Mouse (Mus musculus): ENCODE measurements around the gene Klhl18. TPM values are rescaled to one million over a fixed set of nuclear protein-coding genes. Genes with fewer than 3 reads are reported as not detected.

Klhl18 gene
- polyA plus RNA-seq, 1 experiment from 2014 or later: 5.8 TPM

GRCm38 (mm10) chr9:110400650-110401049, 75.8 kb downstream of the Klhl18 start:
- no peak for ATAC-seq (replicated peaks; ENCODE audit: low FRiP score, low read depth)
- Histone ChIP-seq H3K36me3 (ENCODE audit: insufficient read depth, low read length) (peaks cover 12% of the 10 kb centered on the region; the same call in 1 of the 2 replicates), H3K27ac (no peak overlapping the region), H3K4me3 (replicated peaks; ENCODE audit: low read depth, low read length) (no peak overlapping the region), H3K4me1 (replicated peaks; ENCODE audit: insufficient read depth, low read length) (no peaks in the 10 kb centered on the region), H3K4me2 (ENCODE audit: low read length) (no peak overlapping the region), H3K9me3 (replicated peaks; ENCODE audit: low read length) (no peaks in the 10 kb centered on the region), H3K27me3 (ENCODE audit: insufficient read depth, low read length) (no peaks in the 10 kb centered on the region), H3K9ac (ENCODE audit: low read depth, low read length) (no peak overlapping the region)
- no peak for TF ChIP-seq CTCF (IDR thresholded peaks at IDR 0.05; ENCODE audit: low read depth)
- WGBS: 62% methylated on average over 5 of the region's 5 CpGs
- no peak for DNase-seq (ENCODE audit: low spot score)

GRCm38 (mm10) chr9:110393295-110393694, 83.2 kb downstream of the Klhl18 start:
- no peak overlapping the region for H3K27ac ChIP-seq
- H3K4me3 ChIP-seq (replicated peaks; ENCODE audit: low read depth, low read length): no peak overlapping the region
- ATAC-seq (replicated peaks; ENCODE audit: low FRiP score, low read depth): no peak
- H3K9me3 ChIP-seq (replicated peaks; ENCODE audit: low read length): no peaks in the 10 kb centered on the region
- no peak overlapping the region for H3K9ac ChIP-seq (ENCODE audit: low read depth, low read length)
- DNase-seq (ENCODE audit: low spot score): no peak
- 84% methylated on average over 4 of the region's 4 CpGs for WGBS
- H3K36me3 ChIP-seq (ENCODE audit: insufficient read depth, low read length): peaks cover 66% of the 10 kb centered on the region
- no peak for TF ChIP-seq CTCF (IDR thresholded peaks at IDR 0.05; ENCODE audit: low read depth)
- no peaks in the 10 kb centered on the region for H3K4me1 ChIP-seq (replicated peaks; ENCODE audit: insufficient read depth, low read length)
- H3K4me2 ChIP-seq (ENCODE audit: low read length): no peak overlapping the region
- H3K27me3 ChIP-seq (ENCODE audit: insufficient read depth, low read length): no peaks in the 10 kb centered on the region

- no peak overlapping the region for H3K27ac ChIP-seq
- no peak overlapping the region for H3K4me2 ChIP-seq (ENCODE audit: low read length)
- no peaks in the 10 kb centered on the region for H3K27me3 ChIP-seq (ENCODE audit: insufficient read depth, low read length)
- no peaks in the 10 kb centered on the region for H3K9me3 ChIP-seq (replicated peaks; ENCODE audit: low read length)
- DNase-seq (ENCODE audit: low spot score): no peak
- H3K4me3 ChIP-seq (replicated peaks; ENCODE audit: low read depth, low read length): no peak overlapping the region
- H3K4me1 ChIP-seq (replicated peaks; ENCODE audit: insufficient read depth, low read length): no peaks in the 10 kb centered on the region
- H3K36me3 ChIP-seq (ENCODE audit: insufficient read depth, low read length): peaks cover 77% of the 10 kb centered on the region
- no peak for ATAC-seq (replicated peaks; ENCODE audit: low FRiP score, low read depth)
- no peak overlapping the region for H3K9ac ChIP-seq (ENCODE audit: low read depth, low read length)
- 97% methylated on average over 3 of the region's 3 CpGs for WGBS
- no peak for TF ChIP-seq CTCF (IDR thresholded peaks at IDR 0.05; ENCODE audit: low read depth)
Observed at GRCm38 (mm10) chr9:110390843-110391242, 85.7 kb downstream of the Klhl18 start.

- H3K27me3 ChIP-seq (ENCODE audit: insufficient read depth, low read length): no peaks in the 10 kb centered on the region
- H3K9ac ChIP-seq (ENCODE audit: low read depth, low read length): no peak overlapping the region
- H3K4me1 ChIP-seq (replicated peaks; ENCODE audit: insufficient read depth, low read length): no peaks in the 10 kb centered on the region
- no peak overlapping the region for H3K4me2 ChIP-seq (ENCODE audit: low read length)
- no peak for ATAC-seq (replicated peaks; ENCODE audit: low FRiP score, low read depth)
- H3K27ac ChIP-seq: no peak overlapping the region
- H3K36me3 ChIP-seq (ENCODE audit: insufficient read depth, low read length): peaks cover 86% of the 10 kb centered on the region
- DNase-seq (ENCODE audit: low spot score): no peak
- H3K4me3 ChIP-seq (replicated peaks; ENCODE audit: low read depth, low read length): no peak overlapping the region
- no peaks in the 10 kb centered on the region for H3K9me3 ChIP-seq (replicated peaks; ENCODE audit: low read length)
- no peak for TF ChIP-seq CTCF (IDR thresholded peaks at IDR 0.05; ENCODE audit: low read depth)
- WGBS: 91% methylated on average over 7 of the region's 7 CpGs
Observed at GRCm38 (mm10) chr9:110388011-110388410, 88.5 kb downstream of the Klhl18 start.

- no peak for TF ChIP-seq CTCF (IDR thresholded peaks at IDR 0.05; ENCODE audit: low read depth)
- Histone ChIP-seq H3K4me1 (replicated peaks; ENCODE audit: insufficient read depth, low read length) (no peaks in the 10 kb centered on the region), H3K27ac (no peak overlapping the region), H3K9ac (ENCODE audit: low read depth, low read length) (no peak overlapping the region), H3K36me3 (ENCODE audit: insufficient read depth, low read length) (peaks cover 61% of the 10 kb centered on the region), H3K4me3 (replicated peaks; ENCODE audit: low read depth, low read length) (no peak overlapping the region), H3K4me2 (ENCODE audit: low read length) (no peak overlapping the region), H3K27me3 (ENCODE audit: insufficient read depth, low read length) (no peaks in the 10 kb centered on the region), H3K9me3 (replicated peaks; ENCODE audit: low read length) (no peaks in the 10 kb centered on the region)
- DNase-seq (ENCODE audit: low spot score): no peak
- whole genome bisulfite sequencing: 90% methylated on average over 7 of the region's 7 CpGs
- no peak for ATAC-seq (replicated peaks; ENCODE audit: low FRiP score, low read depth)
Observed at GRCm38 (mm10) chr9:110384369-110384929, 92.0 kb downstream of the Klhl18 start.

- no peak for DNase-seq (ENCODE audit: low spot score)
- Histone ChIP-seq H3K9me3 (replicated peaks; ENCODE audit: low read length) (no peaks in the 10 kb centered on the region), H3K4me1 (replicated peaks; ENCODE audit: insufficient read depth, low read length) (no peaks in the 10 kb centered on the region), H3K27me3 (ENCODE audit: insufficient read depth, low read length) (no peaks in the 10 kb centered on the region), H3K4me3 (replicated peaks; ENCODE audit: low read depth, low read length) (no peak overlapping the region), H3K9ac (ENCODE audit: low read depth, low read length) (no peak overlapping the region), H3K36me3 (ENCODE audit: insufficient read depth, low read length) (peaks cover 53% of the 10 kb centered on the region), H3K4me2 (ENCODE audit: low read length) (no peak overlapping the region), H3K27ac (no peak overlapping the region)
- peak; percentile 15; the same call in 1 of the 2 replicates for ATAC-seq (replicated peaks; ENCODE audit: low FRiP score, low read depth)
- WGBS: 81% methylated on average over 12 of the region's 12 CpGs
- TF ChIP-seq CTCF (IDR thresholded peaks at IDR 0.05; ENCODE audit: low read depth): no peak
Observed at GRCm38 (mm10) chr9:110381292-110381691, 95.2 kb downstream of the Klhl18 start.

GRCm38 (mm10) chr9:110380662-110381061, 95.8 kb downstream of the Klhl18 start:
- DNase-seq (ENCODE audit: low spot score): peak; percentile 27

More at GRCm38 (mm10) chr9:110380662-110381061, 95.8 kb downstream of the Klhl18 start:
- H3K36me3 ChIP-seq (ENCODE audit: insufficient read depth, low read length): peaks cover 49% of the 10 kb centered on the region
- 45% methylated on average over 21 of the region's 21 CpGs for WGBS
- H3K4me1 ChIP-seq (replicated peaks; ENCODE audit: insufficient read depth, low read length): no peaks in the 10 kb centered on the region
- no peaks in the 10 kb centered on the region for H3K27me3 ChIP-seq (ENCODE audit: insufficient read depth, low read length)
- TF ChIP-seq CTCF (IDR thresholded peaks at IDR 0.05; ENCODE audit: low read depth): no peak
- H3K4me3 ChIP-seq (replicated peaks; ENCODE audit: low read depth, low read length): no peak overlapping the region
- H3K9ac ChIP-seq (ENCODE audit: low read depth, low read length): no peak overlapping the region
- H3K27ac ChIP-seq: no peak overlapping the region
- ATAC-seq (replicated peaks; ENCODE audit: low FRiP score, low read depth): peak; percentile 70; the same call in 1 of the 2 replicates
- no peaks in the 10 kb centered on the region for H3K9me3 ChIP-seq (replicated peaks; ENCODE audit: low read length)
- H3K4me2 ChIP-seq (ENCODE audit: low read length): peak overlapping the region; percentile 30; the same call in 1 of the 2 replicates
